Mouse (Mus musculus): ENCODE measurements around the gene Acbd6.

Acbd6 gene

DNA sequence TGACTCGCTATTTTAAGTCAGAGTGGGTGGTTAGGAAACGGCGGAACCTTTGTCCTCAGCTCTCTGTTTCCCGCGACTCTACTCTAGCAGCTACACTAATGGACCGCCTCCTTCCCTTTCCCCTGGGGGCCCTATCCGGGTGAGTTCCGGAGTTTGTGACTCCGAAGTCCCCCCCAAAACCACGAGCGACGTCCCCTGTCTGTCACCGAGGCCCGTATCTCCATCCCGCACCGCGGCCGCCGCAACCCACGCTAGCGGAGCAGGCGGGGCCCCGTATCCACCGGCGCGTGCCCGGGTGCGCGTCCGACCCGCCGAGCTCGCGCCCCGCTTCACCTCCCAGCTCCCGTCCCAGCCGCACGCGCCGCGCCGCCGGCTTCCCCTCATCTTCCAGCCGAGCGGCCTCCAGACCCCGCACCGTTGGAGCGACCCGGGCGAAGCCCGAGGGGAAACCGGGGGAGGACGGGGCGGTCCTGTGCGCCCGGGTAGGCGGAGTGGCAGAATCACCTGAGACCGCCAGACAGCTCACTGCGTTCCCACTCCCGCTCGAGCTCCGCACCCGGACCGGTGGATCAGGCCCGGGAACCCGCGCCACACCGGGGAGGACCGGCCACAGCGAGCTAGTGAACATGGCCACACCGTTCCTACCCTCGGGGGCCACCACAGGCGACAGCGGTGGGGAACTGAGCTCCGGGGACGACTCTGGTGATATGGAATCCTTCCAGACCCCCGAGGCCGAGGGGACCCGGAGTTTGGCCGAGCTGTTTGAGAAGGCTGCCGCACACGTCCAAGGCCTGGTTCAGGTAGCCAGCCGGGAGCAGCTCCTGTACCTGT is at the start of gene Acbd6:
Acbd6 (plus strand) TSS at position 109 of the 831 bp plus-strand sequence.
- CTCF ChIA-PET = no interaction called here

DNA sequence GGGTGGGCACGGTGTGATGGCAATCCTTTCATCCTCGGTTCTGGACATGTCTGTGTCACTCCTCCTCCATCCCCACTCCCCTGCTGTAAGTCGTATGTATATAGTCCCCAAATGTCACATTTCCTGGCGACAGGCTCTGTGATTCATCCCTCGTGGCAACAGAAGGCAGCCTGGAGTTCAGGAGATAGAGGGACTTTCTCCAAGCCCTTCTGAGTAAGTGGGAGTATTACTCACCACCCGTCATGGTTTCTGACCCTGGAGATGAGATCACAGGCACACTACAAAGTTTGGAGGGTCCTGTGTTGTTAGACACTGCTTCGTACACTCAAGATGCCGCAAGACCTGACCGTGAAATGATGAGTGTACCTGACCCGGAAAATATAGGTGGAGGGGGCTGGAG is 47.7 kb upstream of the Acbd6 start:
- CTCF ChIA-PET = no interaction called here

DNA sequence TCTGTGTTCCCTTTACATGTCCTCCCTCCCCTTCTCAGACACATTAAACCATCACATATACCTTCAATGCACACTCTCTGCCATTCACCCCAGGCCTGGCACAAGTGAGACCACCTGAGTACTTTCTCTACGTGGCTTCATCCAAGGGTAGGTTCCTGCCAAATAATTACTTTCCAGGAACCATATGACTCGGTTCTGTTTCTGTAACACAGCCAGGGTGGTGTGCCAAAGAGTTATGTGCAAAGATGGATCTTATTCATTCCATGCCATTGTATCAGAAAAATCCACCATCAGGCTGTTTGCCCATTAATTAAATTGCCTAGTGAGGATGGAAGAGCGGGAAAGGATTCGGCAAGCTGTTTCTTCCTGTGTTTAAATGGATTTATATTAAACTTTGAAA is 42.1 kb upstream of the Acbd6 start:
- CTCF ChIA-PET = interaction anchor here (0.6 to 0.7 kb wide), 3 partner anchors 222 to 1062 kb away, joined by 3 to 11 read pairs (median 3); no protein-coding TSS in a partner anchor

DNA sequence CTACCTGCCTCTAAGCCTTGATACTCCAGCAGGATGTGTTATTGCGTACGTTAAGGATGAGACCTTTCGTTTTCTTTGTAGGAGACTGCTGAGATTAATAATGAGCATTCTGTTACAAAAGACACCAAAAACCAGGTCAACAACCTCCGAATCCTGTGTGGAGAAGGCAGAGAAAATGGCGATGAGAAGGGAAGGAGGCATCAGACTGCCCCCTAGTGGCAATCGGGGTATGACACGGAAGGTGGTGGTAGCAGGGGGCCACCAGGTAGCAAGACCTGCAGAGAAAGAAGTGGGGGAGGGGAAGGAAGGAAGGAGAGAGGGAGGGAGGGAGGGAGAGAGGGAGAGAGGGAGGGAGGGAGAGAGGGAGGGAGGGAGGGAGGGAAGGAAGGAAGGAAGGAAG is 41.3 kb upstream of the Acbd6 start:
- CTCF ChIA-PET = interaction anchor here (0.7 kb wide), 1 partner anchor 302 kb away, joined by 11 read pairs; no protein-coding TSS in a partner anchor

DNA sequence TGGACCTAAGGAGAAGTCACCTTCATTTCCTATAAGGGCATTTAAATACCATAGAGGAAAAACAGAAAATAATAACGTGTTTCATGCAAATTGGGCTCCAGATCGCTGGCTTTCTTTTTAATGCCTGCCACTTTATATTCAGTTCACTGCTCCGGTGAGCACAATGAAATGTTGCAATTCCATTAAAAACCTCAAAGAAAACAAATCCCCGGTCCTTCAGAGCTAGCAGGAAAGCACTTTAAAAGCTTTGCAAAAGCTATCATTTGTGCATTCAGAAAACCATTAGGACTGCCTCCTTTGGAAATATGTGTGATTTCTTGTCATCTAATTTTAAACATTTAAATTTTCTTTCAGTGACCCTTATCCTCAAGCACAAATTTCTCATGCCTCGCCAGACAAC is 40.9 kb upstream of the Acbd6 start:
- CTCF ChIA-PET = no interaction called here

DNA sequence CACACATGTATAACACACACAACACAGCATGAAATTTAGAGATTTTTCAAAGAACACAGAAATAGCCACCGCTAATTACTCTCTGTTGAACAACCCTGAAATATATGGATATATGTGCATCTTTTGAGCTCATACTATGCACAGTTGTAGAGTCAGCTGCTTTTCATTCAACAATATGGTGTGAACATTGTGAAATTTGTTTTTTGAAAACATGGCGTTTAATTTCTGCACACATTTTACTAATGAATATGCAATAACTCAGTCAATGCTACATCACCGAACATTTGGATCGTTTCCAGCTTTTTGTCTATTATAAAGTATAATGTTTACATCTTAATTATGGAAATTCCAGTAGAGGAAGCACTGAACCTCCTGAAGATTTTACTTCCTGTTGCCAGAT is 37.6 kb upstream of the Acbd6 start:
- CTCF ChIA-PET = no interaction called here

- CTCF ChIA-PET = no interaction called here
Observed at GRCm38 (mm10) chr1:155522493-155522892, 35.4 kb upstream of the Acbd6 start.

DNA sequence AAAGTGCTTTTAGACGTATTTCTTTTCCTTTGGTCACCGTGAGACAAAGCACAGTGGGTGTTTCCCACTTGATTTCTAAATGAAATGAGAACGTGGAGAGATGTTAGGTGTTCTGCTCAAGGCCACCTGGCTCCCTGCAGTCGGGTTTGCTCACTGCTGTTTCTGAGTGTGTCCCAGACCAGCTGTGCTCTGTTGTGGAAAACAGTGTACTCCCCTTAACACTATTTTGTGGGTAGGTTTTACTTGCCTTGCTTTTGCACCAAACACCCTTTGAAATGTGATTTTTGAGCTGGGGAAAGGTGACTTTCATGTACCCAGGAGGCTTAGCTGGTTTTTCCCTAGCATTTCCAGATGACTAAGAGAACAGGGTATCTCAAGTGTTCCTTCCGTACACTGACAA is 31.7 kb upstream of the Acbd6 start:
- CTCF ChIA-PET = no interaction called here

- CTCF ChIA-PET = interaction anchor here (0.7 kb wide), 1 partner anchor 16 kb away, joined by 3 read pairs; no protein-coding TSS in a partner anchor
Observed at GRCm38 (mm10) chr1:155527027-155527786, 30.7 kb upstream of the Acbd6 start.

GRCm38 (mm10) chr1:155527787-155528158 is 30.1 kb upstream of the Acbd6 start:
- CTCF ChIA-PET = interaction anchor here (0.7 kb wide), 1 partner anchor 16 kb away, joined by 3 read pairs; no protein-coding TSS in a partner anchor

GRCm38 (mm10) chr1:155528405-155529119 is 29.4 kb upstream of the Acbd6 start:
- CTCF ChIA-PET = interaction anchor here (0.7 kb wide), 1 partner anchor 17 kb away, joined by 3 read pairs; no protein-coding TSS in a partner anchor

DNA sequence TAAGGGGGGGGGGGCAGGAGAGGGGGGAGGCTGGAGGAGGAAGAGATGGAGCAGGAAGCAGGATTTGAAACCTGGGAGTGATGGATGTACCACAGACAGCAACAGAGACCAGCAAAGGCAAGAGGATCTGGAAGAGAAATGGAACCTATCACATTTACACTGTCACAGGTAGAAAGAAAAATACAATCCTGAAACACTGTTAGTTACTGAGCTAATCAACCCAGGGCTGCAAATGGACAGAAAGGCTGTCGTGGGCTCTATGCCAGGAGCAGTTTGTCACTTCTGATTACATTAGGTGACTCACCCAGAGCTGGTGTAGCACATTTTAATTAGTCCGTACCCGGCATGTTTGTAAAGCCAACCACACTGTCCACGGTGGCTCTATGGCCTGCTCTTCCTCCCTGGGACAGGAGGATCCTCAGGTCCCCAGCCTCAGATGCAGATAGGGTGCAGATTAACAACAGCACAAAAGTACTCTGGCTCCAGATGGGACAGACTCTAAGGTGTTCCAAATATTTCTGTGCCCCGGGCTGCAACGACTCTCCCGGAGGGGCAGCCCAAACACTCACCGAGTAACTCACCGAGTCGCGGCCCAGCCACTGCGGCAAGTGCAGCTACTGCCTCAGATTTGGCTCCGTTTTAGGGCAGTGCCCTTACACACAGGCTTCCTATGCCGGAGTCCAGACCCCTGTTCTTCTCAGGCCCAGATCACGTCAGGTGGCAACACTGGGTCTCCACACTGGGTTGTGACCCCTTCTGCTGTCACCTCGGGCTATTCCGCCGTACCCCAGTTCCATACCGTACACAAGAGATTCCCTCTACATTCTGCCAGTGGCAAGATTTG is 28.6 kb upstream of the Acbd6 start:
- CTCF ChIA-PET = no interaction called here

DNA sequence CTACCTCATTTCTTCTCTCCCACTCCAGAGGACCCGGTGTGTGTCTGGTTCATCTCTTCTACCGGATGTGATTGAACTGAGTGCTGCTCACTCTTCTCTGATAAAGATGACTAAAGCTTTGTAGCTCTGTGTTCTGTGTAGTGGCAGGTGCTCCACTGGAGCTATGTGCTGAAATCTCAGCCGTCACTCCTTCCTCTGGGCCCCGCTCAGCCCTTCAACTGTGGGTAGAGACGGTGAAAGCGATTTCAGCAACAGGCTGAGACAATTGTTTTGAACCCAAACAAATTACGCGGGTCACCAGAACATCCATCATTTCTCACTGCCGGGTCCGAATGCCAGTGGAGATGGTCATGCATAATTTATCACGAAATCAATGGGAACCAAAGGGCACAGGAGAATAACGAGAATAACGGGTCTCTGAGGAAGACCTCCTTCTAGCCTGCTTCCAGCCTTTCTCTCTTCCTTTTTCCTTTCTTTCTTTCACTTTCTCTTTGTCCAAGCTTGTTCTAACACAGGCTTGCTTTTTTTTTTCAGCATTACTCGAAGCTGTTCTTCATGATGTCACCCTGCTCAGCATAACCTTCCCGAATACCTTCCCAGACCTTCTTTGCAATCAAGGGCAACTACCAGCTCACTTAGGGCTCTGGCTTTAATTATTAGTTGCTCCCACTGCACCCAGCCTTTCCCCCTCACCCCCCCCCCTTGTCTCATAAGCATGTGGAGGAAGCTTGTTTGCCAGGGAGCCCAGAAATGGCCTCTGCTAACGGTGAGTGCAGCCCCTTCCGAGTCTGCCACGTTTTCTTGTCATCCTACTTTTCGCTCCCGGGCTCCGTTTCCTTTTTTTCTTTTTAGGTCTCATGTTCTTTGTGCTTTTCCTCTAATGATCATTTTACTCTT is 27.1 kb upstream of the Acbd6 start:
- CTCF ChIA-PET = interaction anchor here (0.7 kb wide), 1 partner anchor 22 kb away, joined by 4 read pairs; no protein-coding TSS in a partner anchor

GRCm38 (mm10) chr1:155532396-155532795 is 25.5 kb upstream of the Acbd6 start:
- CTCF ChIA-PET = no interaction called here

DNA sequence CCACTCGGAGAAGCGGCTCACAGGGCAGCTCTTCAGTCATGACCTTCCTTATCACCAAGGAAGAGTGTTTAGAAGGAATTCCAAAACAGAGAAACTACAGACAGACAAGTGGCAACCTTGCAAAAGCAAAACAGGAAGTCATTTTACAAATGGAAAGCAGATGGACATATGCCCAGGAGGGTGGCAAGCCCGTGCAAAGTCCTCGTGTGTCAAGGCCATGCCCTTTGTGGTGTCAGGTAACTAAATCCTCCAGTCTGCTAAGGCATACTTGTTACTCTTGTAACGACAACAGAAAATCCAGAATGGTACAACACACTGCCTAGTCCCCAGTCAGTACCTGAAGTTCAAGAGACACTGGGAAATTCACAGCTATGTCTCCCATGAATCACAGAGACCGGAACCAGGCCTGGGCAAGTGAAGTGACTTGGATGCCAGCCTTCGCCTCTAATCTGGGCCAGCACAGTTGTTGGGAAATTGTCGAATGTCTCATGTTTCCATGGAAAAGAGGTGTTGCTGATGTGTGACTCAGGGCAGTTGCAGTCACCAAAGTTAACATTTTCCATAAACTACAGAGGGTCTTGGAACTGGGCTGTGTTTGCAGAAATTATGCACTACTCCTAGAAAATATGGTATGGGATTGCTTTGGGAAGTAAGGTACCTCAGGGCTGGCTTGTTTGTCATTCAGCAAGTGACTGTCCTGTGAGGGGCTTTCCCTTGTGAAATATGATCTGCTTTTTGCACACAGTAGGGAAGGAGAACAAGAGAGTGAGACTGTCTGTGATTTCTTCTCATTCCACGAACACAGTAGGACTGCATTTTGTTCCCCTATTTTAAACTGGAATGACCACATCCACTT is 24.9 kb upstream of the Acbd6 start:
- CTCF ChIA-PET = no interaction called here

GRCm38 (mm10) chr1:155533689-155533965 is 24.3 kb upstream of the Acbd6 start:
- CTCF ChIA-PET = no interaction called here

DNA sequence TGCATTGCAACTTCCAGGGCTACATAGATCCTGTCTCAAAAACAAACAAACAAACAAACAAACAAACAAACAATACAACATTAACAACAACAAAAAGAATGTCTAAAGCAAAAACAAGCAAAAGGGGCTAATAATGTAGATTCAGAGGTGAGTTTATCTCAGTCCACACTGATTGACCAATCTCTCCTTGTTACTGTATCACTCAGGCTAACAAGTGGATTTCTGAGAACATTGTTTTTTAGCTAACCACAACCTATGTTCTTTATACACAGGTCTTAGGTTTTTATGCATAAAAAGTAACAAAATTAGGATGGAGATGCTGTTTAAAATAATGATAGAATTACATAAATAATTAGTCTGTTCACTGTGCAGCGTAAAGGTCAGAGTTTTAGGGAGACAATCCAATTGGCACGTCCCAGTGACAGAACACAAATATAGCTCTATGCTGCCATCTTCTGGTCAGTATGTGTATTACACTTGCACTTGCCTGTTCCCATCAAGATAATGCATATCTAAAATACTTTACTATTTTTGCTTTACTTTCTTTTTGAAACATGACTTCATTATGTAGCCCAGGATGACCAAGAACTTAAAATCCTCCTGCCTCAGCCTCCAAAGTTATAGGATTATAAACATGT is 20.8 kb upstream of the Acbd6 start:
- CTCF ChIA-PET = interaction anchor here (0.6 kb wide), 1 partner anchor 936 kb away, joined by 13 read pairs; no protein-coding TSS in a partner anchor

DNA sequence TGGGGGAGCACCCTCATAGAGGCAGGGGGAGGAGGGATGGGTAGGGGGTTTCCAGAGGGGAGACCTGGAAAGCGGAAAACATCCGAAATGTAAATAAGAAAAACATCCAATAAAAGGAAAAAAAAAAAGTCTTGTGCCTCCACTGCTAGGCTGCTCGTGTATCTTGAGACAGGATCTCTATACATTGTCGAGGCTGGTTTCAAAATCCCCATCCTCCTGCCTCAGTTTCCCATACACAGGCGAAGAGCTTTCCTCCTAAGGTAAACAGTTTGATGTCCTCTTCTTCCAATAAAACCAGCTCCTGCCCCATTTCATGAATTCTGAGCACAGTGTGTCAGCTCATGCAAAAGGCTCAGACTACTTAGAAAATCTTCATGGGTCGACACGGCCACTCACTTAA is 19.9 kb upstream of the Acbd6 start:
- CTCF ChIA-PET = interaction anchor here (0.5 to 0.7 kb wide), 2 partner anchors 9 to 168 kb away, joined by 3 to 4 read pairs; no protein-coding TSS in a partner anchor

DNA sequence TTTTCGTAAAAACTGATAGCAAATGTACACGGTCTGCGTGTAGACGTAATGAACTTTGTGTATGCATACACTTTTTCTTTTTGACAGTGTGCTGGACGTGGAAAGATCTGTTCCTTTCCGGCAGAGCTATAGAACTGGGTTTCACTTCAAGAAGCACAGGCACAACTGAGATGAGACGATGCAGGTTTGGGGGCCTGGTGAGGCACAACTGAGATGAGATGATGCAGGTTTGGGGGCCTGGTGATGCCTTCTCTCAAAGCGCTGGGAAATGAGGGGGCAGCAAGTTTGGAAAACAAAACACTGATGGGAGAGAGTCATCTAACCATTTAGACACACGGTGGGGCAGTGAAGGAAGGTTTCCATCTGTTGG is 293 bp upstream of the Acbd6 start:
- CTCF ChIA-PET = no interaction called here

Measured in spleen, embryonic (tissue).